Mouse (Mus musculus) megakaryocyte, adult 5-6 weeks (primary cell): ENCODE data around the gene Wdr78. TPM values are rescaled to one million over a fixed set of nuclear protein-coding genes. Genes with fewer than 3 reads are reported as not detected.
A peak's percentile ranks its signal among the peaks of the same experiment; 100 is the strongest.

ENCODE experiments used
- ATAC-seq: 2 replicates; pipeline ENCODE4 v1.8.0; 2016; ENCODE audit warnings: mild to moderate bottlenecking, inconsistent platforms; ENCODE audit not compliant: poor library complexity, severe bottlenecking
- total RNA-seq, 2 experiments: library from RNA; stranded (forward) in 1 of 2; stranded (reverse) in 1 of 2; fragments of 153-499, 151-499 nt in 1 of 2; fragments of 221-1000, 200-1000 nt in 1 of 2; gene quantifications; 2 replicates each; pipeline versions ENCODE4 v1.2.3 to v1.2.4; 2015 to 2017

The Wdr78 gene
- total RNA-seq (2015) (0.80 and 2.6 TPM in 2 replicates), total RNA-seq (2017) (0.28 and 0.92 TPM in 2 replicates)

DNA sequence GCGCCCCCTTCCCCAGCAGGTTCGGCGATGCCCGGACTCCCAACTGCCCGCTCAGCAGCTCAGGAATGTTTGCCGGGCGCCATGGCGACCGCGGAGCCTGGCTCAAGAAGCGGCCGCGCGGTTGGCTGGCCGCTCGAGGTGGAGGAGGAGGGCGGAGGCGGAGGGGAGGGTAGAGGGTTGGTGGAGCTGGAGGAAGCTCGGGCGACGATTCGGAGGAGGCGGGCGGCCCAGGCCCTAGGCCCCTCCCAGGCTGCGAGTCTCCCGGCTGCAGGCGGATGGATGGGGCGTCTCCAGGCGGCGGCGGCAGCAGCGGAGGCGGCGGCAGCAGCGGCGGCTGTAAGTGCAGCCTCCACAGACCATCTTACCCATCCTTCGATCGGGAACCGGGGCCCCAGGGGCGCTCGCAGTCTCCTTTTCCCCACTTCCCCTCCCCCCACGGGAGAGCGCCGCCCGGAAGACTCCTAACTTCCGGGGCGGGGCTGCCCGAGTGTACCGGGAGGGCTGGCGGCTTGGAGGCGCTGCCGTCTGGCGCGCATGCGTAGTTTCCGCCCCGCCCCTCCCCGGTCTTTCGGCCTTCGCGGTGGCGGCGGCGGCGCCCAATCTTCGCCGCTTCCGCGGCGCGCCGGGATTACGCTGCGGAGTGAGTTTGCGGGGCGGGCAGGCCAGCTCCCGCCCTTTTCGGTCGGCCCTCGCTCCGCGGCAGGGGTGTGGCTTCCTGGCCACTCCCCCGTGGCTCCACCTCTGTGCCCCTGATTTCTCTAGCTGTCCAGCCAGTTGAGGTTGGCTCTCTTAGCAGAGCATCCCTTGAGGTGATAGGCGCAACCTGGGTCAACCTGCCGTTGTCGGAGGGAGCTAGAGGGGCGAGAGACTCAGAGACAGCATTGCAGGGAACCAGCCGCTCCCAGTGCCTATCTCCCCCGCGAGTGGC lies at the start of gene Wdr78, which contains the start of gene Mier1:
Gene Wdr78 (minus strand): TSS at position 372 of the 928 bp plus-strand sequence.
Gene Mier1 (plus strand): TSS at position 207 of the 928 bp plus-strand sequence.
- ATAC-seq, result peak; percentile 87

DNA sequence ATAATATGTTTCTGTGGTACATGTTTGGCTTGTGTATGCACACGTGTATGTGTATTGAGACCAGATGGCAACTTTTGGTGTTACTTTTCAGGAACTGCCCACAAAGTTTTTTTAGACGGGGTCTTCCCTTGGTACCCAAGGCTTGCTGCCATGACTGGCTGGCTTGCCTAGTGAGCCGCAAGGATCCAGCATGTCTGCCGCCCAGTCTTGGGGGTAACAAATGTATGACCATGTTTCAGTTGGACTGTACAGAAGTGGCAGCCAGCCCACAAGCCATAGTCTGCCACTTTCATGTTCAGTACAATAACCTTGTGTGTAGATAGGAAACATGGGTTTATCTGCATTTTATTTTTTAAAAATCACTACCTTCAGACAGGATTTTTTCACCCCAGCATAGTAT lies 44.4 kb upstream of the Wdr78 start:
- ATAC-seq, result no peak

DNA sequence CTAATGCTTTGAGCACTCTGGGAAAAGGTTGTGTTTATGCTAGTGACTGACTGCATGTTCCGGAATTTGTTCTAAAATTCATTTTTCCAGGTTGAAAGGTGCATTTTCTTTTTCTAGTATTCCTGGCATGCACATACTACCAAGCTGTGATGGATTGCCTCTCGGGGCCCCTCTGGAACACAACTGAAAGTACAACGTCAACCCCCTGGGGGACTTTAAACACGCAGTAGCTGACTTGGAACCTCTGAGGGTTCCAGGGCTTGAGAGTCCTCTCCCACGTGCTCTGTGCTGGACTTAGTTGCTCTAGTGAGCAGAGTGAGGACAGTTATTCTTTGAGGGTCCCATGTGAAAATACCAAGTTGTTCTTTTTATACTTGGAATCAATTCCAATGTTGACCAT lies 37.6 kb upstream of the Wdr78 start:
- ATAC-seq, result no peak

DNA sequence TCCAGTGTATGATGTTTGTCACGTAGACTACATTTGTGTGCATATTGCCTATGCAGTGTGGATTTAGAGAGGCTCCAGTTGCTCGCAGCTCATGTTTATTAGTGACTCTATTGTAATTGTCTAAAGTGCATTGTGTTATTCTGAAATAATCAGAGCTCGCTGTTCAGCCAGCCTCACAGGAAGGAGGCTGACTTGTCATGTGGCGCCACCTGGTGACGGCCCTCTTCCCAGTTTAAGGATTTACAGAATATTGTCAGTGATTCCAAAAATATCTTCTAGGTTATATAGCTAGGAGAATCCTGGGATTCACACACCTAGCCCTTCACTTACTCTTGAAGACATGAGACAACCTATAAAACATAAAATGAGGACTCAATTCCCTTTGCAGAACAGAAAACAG lies 32.0 kb upstream of the Wdr78 start:
- peak; percentile 77 for ATAC-seq

DNA sequence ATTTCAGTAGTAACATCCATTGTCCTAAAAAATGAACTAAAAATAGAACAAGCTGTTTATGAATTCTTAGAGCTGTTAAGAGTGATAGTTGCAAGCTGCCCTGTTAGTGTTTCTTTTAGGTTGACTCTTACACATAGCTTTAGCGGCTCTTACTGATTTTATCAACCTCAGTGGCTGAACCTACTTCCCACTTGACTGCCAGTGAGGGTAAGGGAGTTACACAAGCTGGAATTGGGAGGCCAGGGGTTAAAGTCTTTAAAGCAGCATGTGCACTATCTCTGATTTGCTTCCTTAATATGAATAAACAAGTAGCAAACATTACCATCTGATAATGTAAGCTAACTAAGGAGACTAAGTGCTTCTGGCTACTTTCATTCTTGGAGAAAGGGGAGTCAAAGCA lies 22.6 kb upstream of the Wdr78 start:
- ATAC-seq, result peak; percentile 49; the same call in 1 of the 2 replicates

DNA sequence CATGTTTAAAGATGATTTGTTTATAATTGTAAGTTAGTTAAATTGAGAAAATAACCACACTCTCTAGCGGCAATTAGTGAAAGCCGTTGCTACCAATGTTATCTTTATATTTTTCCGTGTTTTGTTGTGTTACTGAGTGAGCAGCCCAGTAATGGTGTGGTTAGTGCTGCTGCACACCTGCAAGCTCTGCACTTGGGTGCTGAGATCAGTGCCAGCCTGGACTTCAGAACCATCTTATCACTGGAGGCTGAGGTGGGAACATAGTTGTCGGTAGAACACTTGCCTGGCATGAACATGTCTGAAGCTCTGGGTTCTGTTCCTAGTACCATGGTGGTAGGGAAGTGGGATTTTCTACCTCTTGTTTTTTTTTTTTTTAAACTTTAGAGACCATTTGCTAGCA lies 12.2 kb upstream of the Wdr78 start:
- no peak for ATAC-seq

DNA sequence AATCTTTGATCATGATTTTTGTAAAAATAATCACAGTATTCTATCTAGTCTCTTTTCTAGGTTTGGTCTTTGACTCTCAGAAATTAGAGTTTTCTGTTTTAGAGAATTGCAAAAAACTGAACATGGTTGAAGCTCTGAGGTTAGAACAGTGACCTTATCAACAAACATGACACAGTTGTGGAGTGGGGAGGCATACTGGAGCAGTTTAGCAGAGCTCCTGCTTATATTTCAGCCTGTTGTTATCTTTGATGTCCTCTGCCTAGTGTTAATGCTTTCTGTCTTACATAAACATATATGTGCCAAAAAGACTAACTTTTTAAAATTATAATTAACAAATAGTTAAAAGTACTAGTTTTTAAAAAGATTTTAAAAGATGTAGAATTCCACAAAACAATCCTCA lies 9.3 kb upstream of the Wdr78 start:
- ATAC-seq, result no peak

DNA sequence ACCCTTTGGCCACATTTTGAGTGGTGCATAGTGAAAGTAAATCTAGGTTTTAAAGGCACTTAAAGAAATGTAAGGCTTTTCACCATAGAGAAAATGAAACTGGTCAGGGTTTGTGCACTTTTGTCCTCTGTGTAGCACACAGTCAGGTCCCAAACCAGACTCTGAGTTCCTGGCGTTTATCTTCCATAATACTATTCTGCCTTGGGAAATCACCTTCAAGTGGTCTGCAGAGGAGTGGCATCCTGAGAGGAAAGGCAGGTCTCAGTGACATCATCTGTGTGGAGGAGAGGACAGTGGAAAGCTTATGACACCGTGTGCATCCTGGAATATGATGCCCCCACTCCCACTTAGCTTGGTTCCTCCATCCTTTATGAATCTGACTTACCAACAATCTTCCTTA lies 8.7 kb upstream of the Wdr78 start:
- ATAC-seq, result peak; percentile 3; the same call in 1 of the 2 replicates

DNA sequence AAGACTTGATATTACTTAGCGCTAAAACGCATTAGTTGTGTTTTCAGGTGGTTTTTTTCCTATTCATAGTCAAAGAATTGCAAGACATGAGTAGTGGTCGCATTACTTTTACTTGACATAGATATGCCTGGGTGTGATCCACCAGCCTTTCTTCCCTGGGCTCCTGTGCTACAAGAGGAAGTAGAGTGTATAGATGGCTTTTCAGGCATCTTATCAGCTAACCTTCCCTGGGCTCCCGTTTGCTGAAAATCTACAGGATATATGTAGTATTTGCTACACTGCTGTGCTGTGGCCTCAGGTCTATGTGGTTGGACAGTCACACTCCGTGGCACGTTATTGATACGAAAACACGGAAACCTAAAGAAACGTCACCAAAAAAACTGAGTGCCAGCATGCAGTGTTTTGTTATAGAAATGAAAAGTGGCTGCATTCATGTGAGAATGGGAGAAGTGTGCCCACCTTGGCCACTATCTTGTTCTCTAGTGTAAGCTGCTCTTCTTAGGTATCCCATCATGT lies 6.6 kb upstream of the Wdr78 start:
- no peak for ATAC-seq

DNA sequence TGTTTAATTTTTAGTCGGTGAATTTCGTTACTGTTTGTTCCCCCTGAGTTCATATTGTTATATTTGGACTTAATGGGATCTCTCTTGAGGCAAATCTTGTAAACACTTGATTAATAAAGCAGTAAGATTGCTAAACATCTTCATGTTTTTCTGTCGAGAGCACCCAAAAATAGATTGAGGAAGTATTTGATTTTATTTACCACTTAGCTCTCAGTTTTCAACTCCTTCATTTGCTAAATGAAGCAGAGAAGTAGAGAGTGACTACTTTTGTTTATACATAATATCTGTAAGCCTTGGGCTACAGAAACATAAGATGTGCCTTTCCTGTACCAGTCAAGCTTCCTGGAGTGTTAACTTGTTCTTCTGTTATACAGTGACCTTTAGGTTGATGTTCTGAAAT lies 6.0 kb upstream of the Wdr78 start:
- ATAC-seq, result no peak

DNA sequence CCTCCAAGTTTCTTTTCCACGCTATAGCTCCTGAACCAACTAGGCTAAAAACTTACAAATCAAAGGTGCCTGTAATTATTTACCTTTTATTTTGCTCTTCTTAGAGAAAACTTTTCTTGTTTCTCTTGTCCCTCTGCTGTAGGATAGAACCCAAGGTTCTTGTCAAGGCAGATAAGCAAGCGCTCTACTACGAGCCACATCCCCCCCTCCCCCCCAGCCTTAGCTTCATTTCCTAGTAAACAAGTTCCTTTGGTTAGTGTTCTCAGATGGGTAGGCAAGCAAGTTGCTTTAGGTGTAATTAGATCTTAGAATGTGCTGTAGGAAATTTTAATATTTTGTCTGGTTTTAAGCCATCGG lies 5.7 kb upstream of the Wdr78 start:
- no peak for ATAC-seq

DNA sequence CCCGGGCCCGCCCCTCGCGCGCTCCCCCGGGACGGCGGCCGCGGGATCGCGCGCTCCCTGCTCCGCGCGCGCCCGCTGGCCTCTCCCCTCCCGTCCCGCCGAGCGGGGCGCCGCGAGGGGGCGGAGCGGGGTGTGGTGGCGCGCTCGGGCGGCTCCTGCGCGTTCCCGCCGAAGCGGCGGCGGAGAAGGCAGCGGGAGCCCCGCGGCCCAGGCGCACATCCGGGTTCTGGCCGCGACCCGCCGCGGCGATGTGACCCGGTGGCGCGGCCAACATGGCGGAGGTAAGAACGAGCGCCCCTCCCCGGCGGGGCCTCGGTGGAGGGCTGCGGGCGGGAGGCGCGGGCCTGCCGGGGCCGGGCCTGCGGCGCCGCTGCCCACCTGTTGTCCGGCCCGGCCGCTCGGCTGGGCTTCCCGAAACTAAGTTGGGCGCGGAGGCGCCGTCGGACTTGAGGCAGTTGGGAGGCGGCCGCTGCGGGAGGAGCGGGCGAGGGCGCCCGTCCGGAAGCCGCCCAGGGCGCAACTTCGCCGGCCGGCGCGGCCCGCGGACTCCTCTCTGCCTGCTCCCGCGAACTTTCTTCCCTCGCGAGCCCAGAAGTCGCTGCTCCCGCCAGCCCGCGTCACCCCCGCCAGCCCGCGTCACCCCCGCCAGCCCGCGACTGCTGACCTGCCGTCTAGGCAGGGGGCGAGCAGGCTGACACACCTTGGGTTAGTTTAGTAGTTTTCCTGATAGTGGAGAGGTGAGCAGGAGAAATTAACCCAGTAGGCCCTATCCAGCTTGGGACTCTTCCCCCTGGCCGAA lies 5.1 kb upstream of the Wdr78 start:
- peak; percentile 53 for ATAC-seq

DNA sequence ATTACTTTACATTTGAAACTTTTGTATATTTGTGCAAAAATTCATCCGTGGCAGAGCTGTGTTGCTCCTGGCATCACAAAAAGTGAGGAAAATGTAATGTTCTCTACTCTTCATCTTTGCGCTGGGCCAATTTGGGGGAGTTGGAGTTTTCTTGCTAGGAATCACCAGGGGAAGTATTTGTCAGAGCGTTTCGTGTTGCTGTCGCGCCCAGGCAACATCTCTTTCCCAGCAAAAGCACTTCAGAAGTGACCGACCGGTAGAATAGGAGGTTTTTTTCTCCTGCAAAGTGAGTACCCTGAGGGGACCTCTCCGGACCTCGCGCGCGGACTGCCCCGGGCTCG lies 4.5 kb upstream of the Wdr78 start:
- no peak for ATAC-seq

DNA sequence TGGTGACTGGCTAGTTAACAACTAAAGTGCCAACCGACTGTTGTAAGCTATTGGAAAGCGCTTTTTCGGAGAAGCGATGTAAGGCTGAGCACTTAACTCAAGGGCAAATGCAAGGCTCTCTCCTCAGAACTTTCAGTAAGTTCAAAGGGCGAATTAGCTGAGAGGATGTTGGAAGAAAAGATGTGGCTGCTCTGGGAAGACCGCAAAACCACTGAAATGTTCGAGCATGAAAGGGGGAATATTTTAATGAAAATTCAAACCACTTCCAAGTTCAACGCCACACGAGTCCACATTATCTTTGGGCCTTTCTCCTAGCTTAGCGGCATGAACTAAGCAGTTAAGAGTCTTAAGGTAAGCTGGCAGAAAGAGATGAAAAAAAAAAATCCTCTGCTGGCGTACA lies 953 bp downstream of the Wdr78 start:
- no peak for ATAC-seq

DNA sequence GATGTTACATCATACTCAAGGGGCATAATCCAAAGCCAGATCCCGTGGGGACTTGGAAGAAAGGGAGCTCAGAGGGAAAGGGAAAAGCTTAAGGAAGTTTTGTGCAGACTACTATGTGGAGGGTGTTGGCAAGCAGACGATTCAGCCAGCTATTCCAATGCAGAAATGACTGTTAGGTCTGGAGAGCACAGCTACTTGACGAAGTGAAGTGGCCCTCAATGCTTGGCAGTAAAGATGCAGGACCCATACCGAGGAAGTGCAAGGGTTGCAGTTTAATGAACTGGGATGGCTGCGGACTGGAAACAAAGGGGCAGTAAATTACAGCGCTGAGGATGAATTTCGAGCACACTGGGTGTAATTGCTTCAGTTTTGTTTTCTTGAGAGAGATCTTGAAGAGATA lies 1.7 kb downstream of the Wdr78 start:
- ATAC-seq, result no peak

DNA sequence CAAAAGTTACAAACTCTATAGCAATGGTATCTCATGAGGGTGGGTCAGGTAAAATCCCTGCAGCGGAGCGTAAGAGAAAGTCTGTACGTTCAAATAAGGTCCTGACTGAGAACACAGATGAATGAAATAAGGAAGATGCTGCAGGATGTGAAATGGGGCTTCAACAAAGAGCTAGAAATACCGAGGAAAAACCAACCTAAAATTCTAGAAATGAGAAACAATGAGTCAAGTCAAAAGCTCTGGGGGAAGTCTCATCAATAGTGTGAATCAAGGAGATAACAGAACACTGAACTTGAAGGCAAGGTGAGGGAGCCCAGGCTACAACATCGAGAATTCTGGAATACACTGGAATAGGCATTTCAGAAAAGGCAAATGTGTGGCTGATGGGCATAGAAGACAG lies 15.8 kb downstream of the Wdr78 start:
- ATAC-seq, result no peak

DNA sequence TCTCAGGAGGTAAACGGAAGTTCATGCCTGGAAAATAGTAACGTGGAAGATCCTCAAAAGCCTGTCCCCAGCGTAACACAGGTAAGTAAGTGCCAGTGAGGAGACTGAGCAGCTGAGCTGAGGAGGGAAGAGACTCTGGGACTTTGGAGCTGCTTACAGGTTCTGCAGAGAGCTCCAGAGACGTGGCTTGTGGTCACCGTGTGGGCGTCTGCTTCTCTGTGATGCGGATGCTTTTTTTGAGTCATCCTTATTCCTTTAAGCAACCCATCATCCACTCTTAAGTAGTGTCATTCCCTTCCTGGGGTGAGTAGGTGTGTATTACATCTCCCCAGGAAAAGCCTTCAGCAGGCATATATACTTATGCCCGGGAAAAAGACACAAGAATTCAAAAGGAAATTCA lies 18.4 kb downstream of the Wdr78 start:
- no peak for ATAC-seq

DNA sequence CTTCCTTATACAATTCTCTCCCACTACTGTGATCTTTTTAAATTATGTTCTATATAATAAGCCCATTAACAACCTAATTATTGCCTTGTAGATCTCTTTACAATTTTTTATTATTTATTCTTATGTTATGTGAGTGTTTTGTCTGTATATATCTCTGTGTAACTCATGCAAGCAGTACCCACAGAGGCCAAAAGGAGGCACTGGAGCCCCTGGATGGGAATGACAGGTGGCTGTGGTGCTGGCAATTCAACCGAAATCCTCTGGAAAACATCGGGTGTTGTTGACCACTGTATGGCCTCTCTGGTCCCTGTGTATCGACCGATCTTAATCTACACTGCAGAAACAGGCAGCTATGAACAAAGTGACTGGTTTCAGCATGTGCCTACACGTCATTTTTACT lies 29.1 kb downstream of the Wdr78 start:
- no peak for ATAC-seq

DNA sequence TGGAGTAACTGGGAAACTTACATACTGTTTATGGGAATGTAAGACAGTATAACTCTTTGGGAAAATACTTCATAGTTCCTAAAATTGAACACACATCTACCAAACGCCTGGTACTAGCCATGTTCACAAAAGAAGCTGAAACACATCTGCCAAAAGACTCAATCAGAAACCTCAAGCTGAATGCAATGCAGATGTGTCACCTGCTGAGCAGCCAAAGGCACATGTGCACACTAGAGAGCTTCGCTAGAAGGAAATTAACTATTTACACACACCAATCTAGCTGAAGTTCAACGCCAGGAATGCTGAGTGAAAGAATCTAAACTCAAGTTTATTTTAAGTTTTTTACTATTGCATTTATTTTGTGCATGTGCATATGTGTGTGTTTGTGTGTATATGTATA lies 43.7 kb downstream of the Wdr78 start:
- no peak for ATAC-seq

DNA sequence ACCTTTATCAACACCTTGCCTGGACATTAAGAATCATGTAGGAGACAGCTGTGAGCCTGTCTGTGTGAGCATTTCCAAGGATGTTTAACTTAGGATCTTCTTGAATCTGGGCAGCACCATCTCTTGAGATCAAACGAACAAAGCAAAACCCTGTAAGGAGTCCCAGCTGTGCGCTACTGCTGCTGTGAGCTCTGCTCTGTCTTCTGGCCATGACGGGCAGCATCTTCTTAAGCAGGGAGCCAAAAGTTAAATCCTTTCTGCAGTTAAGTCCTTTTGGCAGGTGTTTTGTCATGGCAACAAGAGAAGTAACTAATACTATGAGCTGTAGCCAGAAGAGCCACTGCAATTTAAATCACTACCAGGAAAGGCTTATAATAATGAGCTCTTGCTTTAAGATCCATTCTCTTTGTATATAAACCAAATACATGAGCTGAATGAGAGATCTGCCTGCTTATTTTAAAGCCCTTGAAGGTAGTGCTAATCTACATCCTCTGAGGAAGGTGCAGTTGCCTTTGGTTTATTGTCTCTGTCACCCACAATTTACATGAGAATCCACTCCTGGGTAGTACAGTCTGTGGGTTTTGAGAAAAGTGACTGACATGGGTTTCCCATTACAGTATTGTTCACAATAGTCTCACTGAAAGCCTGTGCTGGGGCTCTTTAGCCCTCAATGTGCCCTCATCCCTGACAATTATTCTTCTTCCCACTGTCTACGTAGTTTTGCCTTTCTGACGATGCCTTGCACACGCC lies 46.3 kb downstream of the Wdr78 start:
- no peak for ATAC-seq

DNA sequence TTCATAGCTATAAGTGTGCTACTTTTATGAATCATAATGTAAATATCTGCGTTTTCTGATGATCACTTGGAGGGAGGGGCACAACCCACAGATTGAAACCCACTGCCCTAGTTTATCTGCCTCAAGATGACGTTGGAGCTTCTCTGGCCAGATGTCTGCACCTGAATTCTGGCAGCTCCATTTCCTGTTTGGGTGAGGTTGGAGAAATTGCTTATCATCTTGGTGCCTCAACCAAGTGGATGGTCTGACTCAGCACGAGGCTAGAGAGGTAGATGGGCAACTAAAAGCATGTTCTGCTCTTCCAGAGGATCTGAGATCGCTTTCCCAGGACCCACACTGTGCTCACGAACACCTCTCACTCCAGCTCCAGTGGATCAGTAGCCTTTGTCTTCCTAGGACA lies 49.4 kb downstream of the Wdr78 start:
- no peak for ATAC-seq
